Mouse (Mus musculus) heart, adult 8-10 months (tissue): ENCODE measurements at regions not wholly inside any gene's neighbourhood (a gene's known extent, or its start where the extent isn't known, plus 50 kb on each side); places are given as distances from the start of the nearest gene placed in this dataset.
"Not testable (repeated sequence)": the region's sequence is repeated elsewhere in the genome, so short reads cannot be mapped to it uniquely, and the experiment has no call there.

ENCODE experiments used
- DNase-seq: peaks from one replicate; pipeline ENCODE4 v3.0.0; 2022; ENCODE audit warnings: low spot score

- DNase-seq, result no peak
Measured at GRCm38 (mm10) chr2:179099783-179100182, 342.4 kb upstream of the Cdh4 start.

GRCm38 (mm10) chr2:179103114-179103513 is 339.1 kb upstream of the Cdh4 start:
- no peak for DNase-seq

- DNase-seq, result no peak
Measured at GRCm38 (mm10) chr2:179112951-179113350, 329.3 kb upstream of the Cdh4 start.

GRCm38 (mm10) chr2:179128018-179128417 is 314.2 kb upstream of the Cdh4 start:
- no peak for DNase-seq

GRCm38 (mm10) chr2:179128432-179128831 is 313.8 kb upstream of the Cdh4 start:
- no peak for DNase-seq

- DNase-seq, result no peak
Measured at GRCm38 (mm10) chr2:179131004-179131403, 311.2 kb upstream of the Cdh4 start.

- no peak for DNase-seq
Measured at GRCm38 (mm10) chr2:179142313-179142712, 299.9 kb upstream of the Cdh4 start.

GRCm38 (mm10) chr2:179145726-179146125 is 296.5 kb upstream of the Cdh4 start:
- DNase-seq, result no peak

- no peak for DNase-seq
Measured at GRCm38 (mm10) chr2:179146274-179146673, 296.0 kb upstream of the Cdh4 start.

GRCm38 (mm10) chr2:179148194-179148593 is 294.0 kb upstream of the Cdh4 start:
- DNase-seq, result no peak

GRCm38 (mm10) chr2:179148667-179149066 is 293.6 kb upstream of the Cdh4 start:
- DNase-seq, result no peak

- DNase-seq, result no peak
Measured at GRCm38 (mm10) chr2:179158881-179159280, 283.4 kb upstream of the Cdh4 start.

GRCm38 (mm10) chr2:179163116-179163515 is 279.1 kb upstream of the Cdh4 start:
- no peak for DNase-seq

- DNase-seq, result no peak
Measured at GRCm38 (mm10) chr2:179170157-179170556, 272.1 kb upstream of the Cdh4 start.

- DNase-seq, result no peak
Measured at GRCm38 (mm10) chr2:179170608-179171007, 271.6 kb upstream of the Cdh4 start.

GRCm38 (mm10) chr2:179176835-179177530 is 265.2 kb upstream of the Cdh4 start:
- DNase-seq, result not testable (repeated sequence)

- DNase-seq, result no peak
Measured at GRCm38 (mm10) chr2:179181366-179181765, 260.9 kb upstream of the Cdh4 start.

- no peak for DNase-seq
Measured at GRCm38 (mm10) chr2:179182123-179182522, 260.1 kb upstream of the Cdh4 start.

GRCm38 (mm10) chr2:179192906-179193496 is 249.2 kb upstream of the Cdh4 start:
- DNase-seq, result no peak

GRCm38 (mm10) chr2:179193507-179194160 is 248.6 kb upstream of the Cdh4 start:
- DNase-seq, result peak; percentile 30

- no peak for DNase-seq
Measured at GRCm38 (mm10) chr2:179197471-179197870, 244.8 kb upstream of the Cdh4 start.

- DNase-seq, result no peak
Measured at GRCm38 (mm10) chr2:179200495-179200894, 241.7 kb upstream of the Cdh4 start.
